Mouse (Mus musculus) brain, embryonic 14.5 days (tissue): ENCODE results near the gene Hs3st5.

ENCODE experiments used
- CTCF ChIP-seq: fragments of 200-500 bp; IDR thresholded peaks from 2 replicates; pipeline ENCODE4 v1.5.1; 2012; ENCODE audit warnings: inconsistent platforms, mild to moderate bottlenecking, moderate library complexity, borderline replicate concordance; ENCODE audit not compliant: insufficient read depth, insufficient read length; ENCODE audit errors: extremely low read depth
- POLR2A ChIP-seq: fragments of 200-500 bp; IDR thresholded peaks from 2 replicates; pipeline ENCODE4 v1.6.1; 2012; ENCODE audit warnings: mild to moderate bottlenecking, inconsistent platforms, borderline replicate concordance; ENCODE audit not compliant: poor library complexity, insufficient read depth, insufficient read length, severe bottlenecking; ENCODE audit errors: extremely low read depth

- TF ChIP-seq POLR2A: no peak
- TF ChIP-seq CTCF: no peak
Measured at GRCm38 (mm10) chr10:36627952-36628351, 121.3 kb downstream of the Hs3st5 start.
